Mouse (Mus musculus) heart, postnatal 0 days (tissue): ENCODE data around the gene Alg9.

Experiments
- CTCF ChIP-seq: IDR thresholded peaks from 2 replicates; pipeline ENCODE4 v1.5.1; 2016; ENCODE audit warnings: antibody characterized with exemption, control low read depth, low read depth
- EP300 ChIP-seq: IDR thresholded peaks from 2 replicates; pipeline ENCODE4 v1.6.1; 2016; ENCODE audit warnings: antibody characterized with exemption, low read depth

GRCm38 (mm10) chr9:50811187-50811586, 36.4 kb downstream of the Alg9 start:
- TF ChIP-seq CTCF (no peak), EP300 (no peak)
